Mouse (Mus musculus): Measurements from ENCODE around the gene Usp18.

DNA sequence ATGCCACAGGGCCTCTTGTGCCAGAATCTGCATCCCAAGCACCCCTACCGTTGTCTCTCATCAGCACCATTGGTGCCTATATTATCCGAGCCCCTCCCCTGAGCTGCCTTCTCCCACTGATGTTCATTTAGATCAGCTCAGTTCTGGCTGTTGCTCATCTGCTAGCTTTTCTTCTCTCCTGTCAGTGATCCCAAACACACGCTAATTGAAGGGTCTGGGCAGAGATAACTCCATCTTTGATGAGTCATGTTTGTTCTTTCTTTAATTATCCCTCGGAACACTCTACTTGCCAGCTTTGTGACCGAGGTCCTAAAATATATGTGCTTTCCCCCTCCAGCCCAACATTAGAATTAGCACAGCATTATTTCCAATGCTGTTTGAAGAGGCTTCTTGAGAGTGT is 30.4 kb upstream of the Usp18 start:
- TF ChIP-seq EP300 (IDR thresholded peaks at IDR 0.05; ENCODE audit: low read depth) (no peak), CTCF (IDR thresholded peaks at IDR 0.05; ENCODE audit: low read depth) (no peak)
